Mouse (Mus musculus): ENCODE measurements around the gene Teddm1a.

The Teddm1a gene

GRCm38 (mm10) chr1:153904236-153904635 is 12.7 kb downstream of the Teddm1a start:
- 55% methylated on average over 14 of the region's 14 CpGs for WGBS

GRCm38 (mm10) chr1:153905884-153906283 is 14.3 kb downstream of the Teddm1a start:
- 72% methylated on average over 3 of the region's 3 CpGs for WGBS

GRCm38 (mm10) chr1:153908208-153908607 is 16.7 kb downstream of the Teddm1a start:
- 67% methylated on average over 6 of the region's 6 CpGs for WGBS

- 73% methylated on average over 4 of the region's 4 CpGs for WGBS
These were observed 17.2 kb downstream of the Teddm1a start for GRCm38 (mm10) chr1:153908741-153909140.

- 74% methylated on average over 10 of the region's 10 CpGs for WGBS
These were observed 17.8 kb downstream of the Teddm1a start for GRCm38 (mm10) chr1:153909213-153909962.

- 73% methylated on average over 9 of the region's 9 CpGs for WGBS
These were observed 18.4 kb downstream of the Teddm1a start for GRCm38 (mm10) chr1:153909963-153910291.

- 54% methylated on average over 5 of the region's 5 CpGs for WGBS
These were observed 18.9 kb downstream of the Teddm1a start for GRCm38 (mm10) chr1:153910423-153910822.

GRCm38 (mm10) chr1:153911276-153911795 is 19.8 kb downstream of the Teddm1a start:
- 80% methylated on average over 6 of the region's 6 CpGs for WGBS

- 58% methylated on average over 3 of the region's 3 CpGs for WGBS
These were observed 22.3 kb downstream of the Teddm1a start for GRCm38 (mm10) chr1:153913869-153914268.

- 35% methylated on average over 3 of the region's 3 CpGs for WGBS
These were observed 27.1 kb downstream of the Teddm1a start for GRCm38 (mm10) chr1:153918521-153919206.

- 98% methylated on average over 3 of the region's 3 CpGs for WGBS
These were observed 30.1 kb downstream of the Teddm1a start for GRCm38 (mm10) chr1:153921642-153922041.

GRCm38 (mm10) chr1:153922571-153923021 is 31.1 kb downstream of the Teddm1a start:
- 74% methylated on average over 5 of the region's 5 CpGs for WGBS

- 78% methylated on average over 6 of the region's 6 CpGs for WGBS
These were observed 33.1 kb downstream of the Teddm1a start for GRCm38 (mm10) chr1:153924395-153925385.

- WGBS, result 80% methylated on average over 2 of the region's 2 CpGs
These were observed 38.9 kb downstream of the Teddm1a start for GRCm38 (mm10) chr1:153930431-153930830.

- 31% methylated on average over 1 of the region's 1 CpGs for WGBS
These were observed 42.2 kb downstream of the Teddm1a start for GRCm38 (mm10) chr1:153933772-153934171.

GRCm38 (mm10) chr1:153935844-153936380 is 44.4 kb downstream of the Teddm1a start:
- WGBS, result 62% methylated on average over 12 of the region's 12 CpGs

GRCm38 (mm10) chr1:153937025-153937424 is 45.5 kb downstream of the Teddm1a start:
- WGBS, result 98% methylated on average over 2 of the region's 2 CpGs

GRCm38 (mm10) chr1:153940986-153941385 is 49.4 kb downstream of the Teddm1a start:
- WGBS, result 70% methylated on average over 2 of the region's 2 CpGs
